Mouse (Mus musculus) stomach, embryonic 14.5 days (tissue): Measurements from ENCODE around the gene Rdh16f1. TPM values are rescaled to one million over a fixed set of nuclear protein-coding genes. Genes with fewer than 3 reads are reported as not detected.
"Not testable (repeated sequence)": the region's sequence is repeated elsewhere in the genome, so short reads cannot be mapped to it uniquely, and the experiment has no call there.

Experiments
- ATAC-seq: fragments of 200-750 bp; cut with Nextera tagmentation; 2 replicates; pipeline ENCODE4 v1.8.0; 2017; ENCODE audit warnings: low read depth, moderate TSS enrichment; ENCODE audit not compliant: insufficient number of reproducible peaks, insufficient read depth, low FRiP score
- H3K27ac ChIP-seq: fragments of 300-500 bp; sonication (generic); 2 replicates; pipeline ENCODE4 v1.5.1; 2014; ENCODE audit warnings: mild to moderate bottlenecking, low read length, moderate library complexity, mixed read lengths
- H3K27me3 ChIP-seq: fragments of 300-500 bp; sonication (generic); 2 replicates; pipeline ENCODE4 v1.6.1; 2014; ENCODE audit warnings: low read length, control low read depth, mixed read lengths; ENCODE audit not compliant: control insufficient read depth, insufficient read depth
- H3K36me3 ChIP-seq: fragments of 300-500 bp; sonication (generic); 2 replicates; pipeline ENCODE4 v1.6.1; 2014; ENCODE audit warnings: mild to moderate bottlenecking, control low read depth, low read length, moderate library complexity, mixed read lengths; ENCODE audit not compliant: control insufficient read depth, insufficient read depth
- H3K4me1 ChIP-seq: fragments of 300-500 bp; sonication (generic); 2 replicates; pipeline ENCODE4 v1.6.1; 2014; ENCODE audit warnings: low read length, control low read depth, mixed read lengths; ENCODE audit not compliant: control insufficient read depth, insufficient read depth
- H3K4me2 ChIP-seq: fragments of 300-500 bp; sonication (generic); replicated peaks from 2 replicates; pipeline ENCODE4 v1.6.1; 2014; ENCODE audit warnings: low read depth, low read length, control low read depth
- H3K4me3 ChIP-seq: fragments of 300-500 bp; sonication (generic); 2 replicates; pipeline ENCODE4 v1.5.1; 2014; ENCODE audit warnings: low read depth, low read length, control low read depth
- H3K9ac ChIP-seq: fragments of 300-500 bp; sonication (generic); replicated peaks from 2 replicates; pipeline ENCODE4 v1.6.1; 2014; ENCODE audit warnings: low read depth, mild to moderate bottlenecking, control low read depth, low read length, moderate library complexity, mixed read lengths
- H3K9me3 ChIP-seq: fragments of 300-500 bp; sonication (generic); 2 replicates; pipeline ENCODE4 v1.6.1; 2016; ENCODE audit warnings: low read depth, low read length, control low read depth; ENCODE audit not compliant: control insufficient read depth
- WGBS: fragments of 180-500 bp; shearing (Covaris S2); extraction: QIAGEN DNeasy Blood & Tissue Kit; methylation state at CpG from one replicate; pipeline ENCODE4 v1.1.7; 2014; 5-methylcytosine and 5-hydroxymethylcytosine counted together
- polyA plus RNA-seq: library from polyadenylated mRNA; unstranded; fragments of >200 nt; fragmentation: Nextera tagmentation; extraction: Ambion mirVana; gene quantifications from 2 replicates; pipeline ENCODE4 v1.2.1, GENCODE M21; 2014

The Rdh16f1 gene
- polyA plus RNA-seq, 1 experiment from 2014 or later: not detected

- Histone ChIP-seq H3K4me1 (0 out of 2 replicates have a peak, but pooled peaks cover 8% of the 10 kb centered on the region), H3K4me3 (no peak overlapping the region), H3K27ac (no peak overlapping the region), H3K4me2 (no peak overlapping the region), H3K27me3 (no peaks in the 10 kb centered on the region), H3K9me3 (no peaks in the 10 kb centered on the region), H3K36me3 (no peaks in the 10 kb centered on the region), H3K9ac (no peak overlapping the region)
- no peak for ATAC-seq
- WGBS: 60% methylated on average over 3 of the region's 3 CpGs
Measured at GRCm38 (mm10) chr10:127755246-127755645, 4.3 kb upstream of the Rdh16f1 start.

DNA sequence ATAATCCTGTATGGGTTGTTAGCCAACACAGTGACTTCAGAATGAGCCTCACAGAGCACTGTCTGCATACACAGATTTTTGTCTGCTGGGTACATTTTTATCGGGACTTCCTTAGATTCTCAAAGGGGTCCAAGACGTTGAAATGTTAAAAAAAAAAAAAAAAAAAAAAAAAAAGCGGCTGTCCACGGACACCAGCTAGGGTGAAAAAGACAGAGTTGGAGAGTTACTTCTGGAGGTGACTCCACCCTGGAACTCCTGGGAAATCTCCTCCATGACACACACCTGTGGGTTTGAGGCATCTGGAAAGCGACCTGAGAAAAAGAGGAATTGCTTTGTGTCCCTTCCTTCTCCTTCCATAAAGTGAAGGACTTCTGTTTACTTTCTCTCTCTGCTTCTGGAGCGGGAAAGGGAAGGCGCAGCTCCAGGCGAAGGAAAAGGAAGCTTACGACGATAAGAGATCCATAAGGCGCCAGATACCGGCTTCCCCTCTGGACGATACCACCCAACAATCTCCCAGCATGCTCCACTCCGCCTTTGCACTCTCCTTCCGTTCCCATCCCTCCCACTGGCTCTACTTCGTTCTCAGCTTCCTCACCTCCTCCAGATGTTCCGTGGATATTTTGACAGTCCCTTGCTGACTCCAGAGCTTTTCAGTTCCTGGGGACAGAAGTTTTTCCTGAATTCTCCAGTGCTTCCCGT lies 3.7 kb upstream of the Rdh16f1 start:
- no peak for ATAC-seq
- H3K9ac ChIP-seq: no peak overlapping the region

DNA sequence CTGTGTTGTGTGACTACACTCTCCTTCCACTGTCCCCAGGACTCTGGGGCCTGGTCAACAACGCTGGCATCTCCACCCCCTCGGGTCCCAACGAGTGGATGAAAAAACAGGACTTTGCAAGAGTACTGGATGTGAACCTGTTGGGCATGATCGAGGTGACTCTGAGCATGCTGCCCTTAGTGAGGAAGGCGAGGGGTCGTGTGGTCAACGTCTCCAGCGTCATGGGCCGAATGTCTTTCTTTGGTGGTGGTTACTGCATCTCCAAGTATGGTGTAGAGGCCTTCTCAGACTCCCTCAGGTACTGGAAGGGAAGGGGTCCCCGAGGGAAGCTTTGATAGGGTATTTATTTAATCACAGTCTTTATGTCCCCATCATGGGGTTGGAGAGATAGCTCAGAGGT lies 3.3 kb downstream of the Rdh16f1 start:
- H3K4me3 ChIP-seq, H3K4me2 ChIP-seq, H3K9ac ChIP-seq, H3K4me1 ChIP-seq, H3K27me3 ChIP-seq, H3K9me3 ChIP-seq, ATAC-seq, H3K36me3 ChIP-seq, H3K27ac ChIP-seq: not testable (repeated sequence)
- WGBS: 85% methylated on average over 10 of the region's 10 CpGs

More for the DNA sequence above, 3.7 kb upstream of the Rdh16f1 start:
- Histone ChIP-seq H3K27me3 (no peaks in the 10 kb centered on the region), H3K4me3 (peak overlapping the region; percentile 15; the same call in 1 of the 2 replicates), H3K27ac (no peak overlapping the region), H3K9me3 (no peaks in the 10 kb centered on the region), H3K4me1 (0 out of 2 replicates have a peak, but pooled peaks cover 8% of the 10 kb centered on the region), H3K36me3 (no peaks in the 10 kb centered on the region), H3K4me2 (peak overlapping the region; percentile 42)
- 25% methylated on average over 17 of the region's 18 CpGs for WGBS

DNA sequence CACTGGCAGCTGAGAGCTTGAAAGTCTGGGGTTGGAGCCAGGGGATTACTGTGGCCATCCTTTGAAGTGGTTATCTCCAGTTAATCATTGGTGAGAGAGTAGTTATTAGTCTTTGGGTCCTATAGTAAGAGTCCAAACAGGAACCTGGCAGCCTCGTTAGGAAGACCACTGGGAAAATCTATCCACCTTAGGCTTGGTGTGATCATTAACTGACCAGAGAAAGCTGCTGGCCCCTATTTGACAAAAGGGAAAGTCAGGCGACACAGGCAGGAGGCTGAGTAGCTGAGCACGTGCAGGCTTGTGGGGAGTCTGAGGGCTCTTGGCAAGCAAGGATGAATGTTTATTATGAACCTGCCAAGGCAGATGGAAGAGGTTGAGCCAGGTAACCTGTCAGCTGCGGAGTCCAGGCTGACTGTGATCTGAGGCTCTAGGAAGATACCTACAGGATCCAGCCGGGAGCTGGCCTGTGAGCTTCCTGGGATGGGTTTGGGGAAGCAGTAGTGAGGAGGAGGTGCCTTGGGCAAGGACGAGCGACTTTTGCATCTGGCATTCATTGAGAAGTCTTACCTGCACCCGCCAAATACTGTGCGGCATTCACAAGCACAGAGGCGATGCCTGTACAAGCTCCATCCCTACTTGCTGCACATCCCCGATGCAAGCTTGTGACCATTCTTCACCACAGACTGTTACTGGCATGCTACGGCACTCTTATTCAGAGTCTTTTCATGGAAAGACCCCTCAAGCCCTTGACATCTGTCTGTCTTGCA lies 4.5 kb downstream of the Rdh16f1 start:
- 49% methylated on average over 12 of the region's 12 CpGs for WGBS
- no peak overlapping the region for H3K9ac ChIP-seq
- H3K4me1 ChIP-seq: 0 out of 2 replicates have a peak, but pooled peaks cover 6% of the 10 kb centered on the region
- no peak overlapping the region for H3K4me3 ChIP-seq
- no peaks in the 10 kb centered on the region for H3K9me3 ChIP-seq
- no peaks in the 10 kb centered on the region for H3K36me3 ChIP-seq
- H3K4me2 ChIP-seq: no peak overlapping the region
- no peaks in the 10 kb centered on the region for H3K27me3 ChIP-seq
- ATAC-seq: peak; percentile 28; the same call in 1 of the 2 replicates
- no peak overlapping the region for H3K27ac ChIP-seq

DNA sequence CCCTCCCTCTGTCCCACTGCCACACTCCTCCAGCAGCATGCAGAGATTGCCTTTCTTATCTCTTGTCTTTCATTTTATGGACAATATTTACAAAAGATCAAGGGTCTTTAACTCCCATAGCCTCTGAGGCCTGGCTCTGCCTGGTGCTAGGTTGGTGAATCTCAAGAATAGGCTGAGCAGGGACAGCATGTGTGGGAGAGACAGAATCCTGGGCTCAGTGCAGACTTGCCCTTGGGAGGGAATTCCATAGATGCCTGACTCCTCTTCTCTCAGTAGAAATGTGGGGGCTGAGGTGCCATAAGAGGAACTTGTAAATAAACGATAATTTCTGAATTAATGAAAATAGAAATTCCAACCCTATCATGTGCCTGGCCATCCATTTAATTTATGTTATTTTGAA lies 7.0 kb downstream of the Rdh16f1 start:
- Histone ChIP-seq H3K27ac (no peak overlapping the region), H3K9me3 (no peaks in the 10 kb centered on the region), H3K9ac (no peak overlapping the region), H3K36me3 (no peaks in the 10 kb centered on the region), H3K4me2 (no peak overlapping the region), H3K4me3 (no peak overlapping the region), H3K27me3 (no peaks in the 10 kb centered on the region), H3K4me1 (0 out of 2 replicates have a peak, but pooled peaks cover 6% of the 10 kb centered on the region)
- no peak for ATAC-seq
- WGBS: 77% methylated on average over 1 of the region's 1 CpGs

- ATAC-seq: no peak
- Histone ChIP-seq H3K27ac (no peak within 1 kb of the TSS), H3K36me3 (no peaks in the 10 kb centered on the region), H3K9ac (no peak within 1 kb of the TSS), H3K4me1 (no peaks in the 10 kb centered on the region), H3K27me3 (no peaks in the 10 kb centered on the region), H3K9me3 (no peaks in the 10 kb centered on the region), H3K4me2 (no peak within 1 kb of the TSS), H3K4me3 (no peak within 1 kb of the TSS)
- 88% methylated on average over 2 of the region's 2 CpGs for WGBS
Measured at GRCm38 (mm10) chr10:127776011-127776410, 16.4 kb downstream of the Rdh16f1 start, which contains the start of gene Rdh9. Rdh9 (plus strand) TSS chr10:127776386.

- H3K4me2 ChIP-seq, ATAC-seq, H3K4me1 ChIP-seq, H3K27ac ChIP-seq, H3K4me3 ChIP-seq, H3K9me3 ChIP-seq, H3K36me3 ChIP-seq, H3K27me3 ChIP-seq, H3K9ac ChIP-seq: not testable (repeated sequence)
- 96% methylated on average over 17 of the region's 17 CpGs for WGBS
Measured at GRCm38 (mm10) chr10:127782321-127782720, 22.7 kb downstream of the Rdh16f1 start.

- 87% methylated on average over 1 of the region's 1 CpGs for WGBS
- not testable (repeated sequence) for H3K9me3 ChIP-seq, H3K4me1 ChIP-seq, H3K4me2 ChIP-seq, H3K36me3 ChIP-seq, H3K4me3 ChIP-seq, ATAC-seq, H3K27me3 ChIP-seq, H3K27ac ChIP-seq, H3K9ac ChIP-seq
Measured at GRCm38 (mm10) chr10:127785411-127785810, 25.8 kb downstream of the Rdh16f1 start.
